Mouse (Mus musculus) heart, adult 8-10 months (tissue): ENCODE data around the gene Treml1. TPM values are rescaled to one million over a fixed set of nuclear protein-coding genes. Genes with fewer than 3 reads are reported as not detected.

ENCODE experiments used
- DNase-seq: peaks from one replicate; pipeline ENCODE4 v3.0.0; 2022; ENCODE audit warnings: low spot score
- total RNA-seq, 4 experiments: library from RNA; stranded (reverse); gene quantifications; 2 replicates each; pipeline ENCODE4 v1.2.4; 2022

Treml1 gene
- total RNA-seq, 4 experiments from 2014 or later, result 0.28 to 1.3 (median 1.0) TPM

GRCm38 (mm10) chr17:48360462-48360861 is 746 bp downstream of the Treml1 start:
- DNase-seq, result no peak

GRCm38 (mm10) chr17:48362346-48362745 is 2.6 kb downstream of the Treml1 start:
- DNase-seq, result no peak

GRCm38 (mm10) chr17:48362966-48363365 is 3.2 kb downstream of the Treml1 start:
- peak; percentile 21 for DNase-seq

- no peak for DNase-seq
These were observed 3.8 kb downstream of the Treml1 start for GRCm38 (mm10) chr17:48363421-48363965.

- no peak for DNase-seq
These were observed 5.9 kb downstream of the Treml1 start for GRCm38 (mm10) chr17:48365511-48366155.

- no peak for DNase-seq
These were observed 7.1 kb downstream of the Treml1 start for GRCm38 (mm10) chr17:48366806-48367205.

- DNase-seq, result no peak
These were observed 11.9 kb downstream of the Treml1 start for GRCm38 (mm10) chr17:48371621-48372020.

GRCm38 (mm10) chr17:48372987-48373386 is 13.3 kb downstream of the Treml1 start:
- no peak for DNase-seq

GRCm38 (mm10) chr17:48376102-48376501 is 16.4 kb downstream of the Treml1 start:
- no peak for DNase-seq

- DNase-seq, result no peak
These were observed 19.3 kb downstream of the Treml1 start for GRCm38 (mm10) chr17:48379050-48379449.

- DNase-seq, result no peak
These were observed 26.2 kb downstream of the Treml1 start for GRCm38 (mm10) chr17:48385786-48386461.

- DNase-seq, result no peak
These were observed 28.9 kb downstream of the Treml1 start for GRCm38 (mm10) chr17:48388666-48389065.

GRCm38 (mm10) chr17:48389442-48389841 is 29.7 kb downstream of the Treml1 start:
- no peak for DNase-seq

- no peak for DNase-seq
These were observed 31.7 kb downstream of the Treml1 start for GRCm38 (mm10) chr17:48391446-48391845.

- no peak for DNase-seq
These were observed 32.9 kb downstream of the Treml1 start for GRCm38 (mm10) chr17:48392616-48393015.

GRCm38 (mm10) chr17:48401710-48402109 is 42.0 kb downstream of the Treml1 start:
- no peak for DNase-seq

- DNase-seq, result no peak
These were observed 43.0 kb downstream of the Treml1 start for GRCm38 (mm10) chr17:48402751-48403150.

GRCm38 (mm10) chr17:48403848-48404247 is 44.1 kb downstream of the Treml1 start:
- no peak for DNase-seq

GRCm38 (mm10) chr17:48404706-48405105 is 45.0 kb downstream of the Treml1 start:
- no peak for DNase-seq

- DNase-seq, result no peak
These were observed 47.4 kb downstream of the Treml1 start for GRCm38 (mm10) chr17:48407154-48407553.

GRCm38 (mm10) chr17:48407910-48408525 is 48.3 kb downstream of the Treml1 start:
- DNase-seq, result no peak

- DNase-seq, result peak; percentile 67
These were observed 49.0 kb downstream of the Treml1 start for GRCm38 (mm10) chr17:48408526-48409291.
